Mouse (Mus musculus): ENCODE results near the gene Vtcn1.

The Vtcn1 gene

DNA sequence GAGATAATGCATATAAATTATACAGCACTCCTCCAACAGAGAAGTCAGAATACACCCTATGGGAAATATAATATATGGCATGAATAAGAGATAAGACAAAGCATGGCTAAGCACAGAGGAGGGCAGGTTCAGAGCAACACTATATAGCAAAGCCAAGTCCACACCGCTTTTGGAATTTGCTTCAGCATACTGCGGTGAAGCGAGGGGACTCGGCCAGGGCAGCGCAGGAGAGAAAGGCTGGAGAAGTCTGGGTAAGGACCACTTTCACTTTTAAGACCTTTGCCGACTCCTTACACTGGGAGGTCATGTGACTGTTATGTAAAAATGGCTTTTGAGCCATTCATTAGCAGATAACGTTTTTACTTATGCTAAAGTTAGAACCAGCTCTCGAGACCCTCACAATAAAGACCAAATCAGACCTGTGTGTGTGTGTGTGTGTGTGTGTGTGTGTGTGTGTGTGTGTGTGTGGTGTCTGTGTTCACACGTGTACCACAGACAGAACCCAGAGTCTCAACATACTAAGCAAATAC, 95.4 kb downstream of the Vtcn1 start:
- peak; percentile 27 for DNase-seq (ENCODE audit: low read depth, low spot score)

- DNase-seq (ENCODE audit: low read depth, low spot score) = peak; percentile 99
Observed at GRCm38 (mm10) chr3:100921825-100922505, 96.7 kb downstream of the Vtcn1 start, which contains the start of gene Trim45. TSS of gene Trim45 (plus strand) at chr3:100922202.

GRCm38 (mm10) chr3:100922506-100923375, 97.5 kb downstream of the Vtcn1 start:
- DNase-seq (ENCODE audit: low read depth, low spot score) = no peak

DNA sequence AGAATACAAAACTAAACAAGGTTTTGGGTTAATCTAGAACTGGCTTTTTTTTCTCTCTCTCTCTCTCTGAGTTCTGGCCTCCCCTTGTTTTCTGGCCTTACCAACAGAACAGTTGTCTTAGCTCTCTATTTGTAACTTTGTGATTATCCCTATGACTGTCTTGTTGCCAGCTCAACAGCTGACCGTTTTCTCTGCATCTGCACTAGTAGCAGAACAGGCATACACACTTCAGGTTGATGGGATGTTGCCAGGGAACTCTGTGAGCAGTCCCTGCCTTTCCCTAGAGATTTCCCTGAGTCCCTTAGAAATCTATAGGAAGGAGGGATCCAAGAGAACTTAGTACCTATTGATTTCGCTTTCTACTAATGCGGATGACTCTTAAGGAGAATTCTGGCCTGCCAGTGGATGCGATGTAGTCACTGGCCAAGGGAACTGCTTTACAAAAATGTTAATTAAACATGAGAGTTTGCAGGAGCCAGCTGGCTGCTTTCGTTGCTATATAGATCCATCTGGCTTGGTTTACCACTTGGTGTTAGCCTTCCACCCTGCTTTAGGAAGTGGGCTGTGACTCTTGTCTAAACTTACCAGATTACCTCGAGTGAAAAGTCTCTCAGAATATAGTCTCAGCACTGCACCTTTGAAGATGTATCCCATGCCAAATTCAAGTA, 98.9 kb downstream of the Vtcn1 start:
- DNase-seq (ENCODE audit: low read depth, low spot score) = no peak

DNA sequence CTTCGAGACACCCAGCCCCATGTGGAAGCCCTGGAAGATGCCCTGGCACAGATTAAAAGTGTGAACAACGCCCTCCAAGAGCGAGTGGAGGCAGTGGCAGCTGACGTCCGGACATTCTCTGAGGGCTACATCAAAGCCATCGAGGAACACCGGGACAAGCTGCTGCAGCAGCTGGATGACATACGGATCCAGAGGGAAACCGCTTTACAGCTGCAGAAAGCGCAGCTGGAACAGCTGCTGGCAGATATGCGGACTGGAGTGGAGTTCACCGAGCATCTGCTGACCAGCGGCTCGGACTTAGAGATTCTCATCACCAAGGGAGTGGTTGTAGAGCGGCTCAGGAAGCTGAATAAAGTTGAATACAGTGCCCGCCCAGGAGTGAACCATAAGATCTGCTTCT, 99.9 kb downstream of the Vtcn1 start:
- no peak for DNase-seq (ENCODE audit: low read depth, low spot score)

DNA sequence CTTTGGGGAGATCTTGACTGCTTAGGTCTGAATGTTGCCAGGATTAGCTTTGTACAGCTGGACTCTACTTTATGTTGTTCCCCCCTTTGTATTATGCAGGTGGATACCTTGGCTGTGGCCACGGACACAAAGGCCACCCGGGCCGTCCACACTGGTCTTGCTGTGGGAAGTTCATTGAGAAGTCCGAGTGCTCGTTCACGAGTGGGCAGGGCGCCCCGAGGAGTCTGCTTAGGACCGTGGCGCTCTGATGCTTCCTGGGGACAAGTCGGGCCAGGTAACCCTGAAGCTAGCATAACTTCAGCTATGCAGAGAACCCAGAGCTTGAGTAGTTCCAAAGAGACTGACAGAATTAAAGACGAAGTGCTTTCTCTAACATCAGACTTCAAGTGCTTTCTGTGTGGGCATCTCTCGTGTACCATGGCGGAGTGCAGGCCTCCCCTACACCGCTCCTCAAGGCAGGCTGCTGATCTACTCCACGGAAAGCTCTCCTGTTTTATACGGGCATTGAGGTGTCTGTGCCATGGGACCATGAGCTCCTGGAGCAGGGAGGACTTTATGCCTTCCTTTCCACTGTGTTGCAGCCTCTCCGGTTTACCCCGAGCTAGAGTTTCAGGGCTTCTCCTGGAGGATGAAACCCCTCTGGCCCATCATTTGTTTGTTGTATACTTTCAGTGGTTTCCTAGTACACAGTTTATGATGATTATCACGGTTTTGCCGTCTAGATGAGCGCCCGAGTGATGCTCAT, 106.2 kb downstream of the Vtcn1 start:
- no peak for DNase-seq (ENCODE audit: low read depth, low spot score)

DNA sequence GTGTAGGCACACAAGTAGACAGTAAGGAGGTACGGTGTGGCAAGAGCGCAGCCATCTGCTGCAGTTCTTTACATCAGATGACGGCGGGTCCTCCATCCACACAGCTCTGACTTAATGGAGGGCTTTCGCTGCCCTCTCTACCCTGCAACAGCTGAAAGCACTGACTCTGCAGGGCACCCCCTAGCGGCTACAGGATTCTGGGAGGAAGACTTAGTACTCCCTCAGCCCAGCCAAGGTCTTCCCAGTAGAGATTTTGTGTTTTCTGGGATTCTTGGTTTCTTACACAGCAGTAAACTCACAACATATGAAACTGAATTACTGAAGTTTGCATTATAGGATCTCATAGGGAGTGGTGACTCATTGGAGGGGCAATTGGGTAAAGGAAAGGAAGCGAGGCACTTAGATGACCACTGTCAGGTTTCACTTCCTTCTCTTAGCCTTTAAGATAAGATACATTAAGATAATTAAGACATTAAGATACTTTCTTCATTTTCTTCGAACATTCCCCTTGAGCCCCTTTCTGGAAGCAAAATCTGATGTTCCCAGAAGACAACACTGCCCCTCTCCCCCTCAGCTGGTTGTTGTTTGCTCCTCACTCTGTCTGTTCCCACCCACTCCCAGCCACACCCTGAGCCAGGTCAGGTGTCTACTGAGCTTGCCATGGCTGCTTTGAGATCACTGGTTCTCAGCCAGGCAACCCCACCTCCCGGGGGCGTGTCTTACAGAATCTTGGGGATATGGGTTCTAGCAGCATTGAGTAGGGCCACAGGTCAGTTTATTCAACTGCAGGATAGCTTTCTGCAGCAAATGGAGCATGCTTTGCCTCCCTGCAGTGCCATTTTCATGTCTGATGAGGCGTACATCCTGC, 107.1 kb downstream of the Vtcn1 start:
- DNase-seq (ENCODE audit: low read depth, low spot score) = no peak

GRCm38 (mm10) chr3:100935521-100935920, 110.3 kb downstream of the Vtcn1 start:
- no peak for DNase-seq (ENCODE audit: low read depth, low spot score)

GRCm38 (mm10) chr3:100936201-100936600, 110.9 kb downstream of the Vtcn1 start:
- DNase-seq (ENCODE audit: low read depth, low spot score) = no peak

- DNase-seq (ENCODE audit: low read depth, low spot score) = no peak
Observed at GRCm38 (mm10) chr3:100938211-100938610, 113.0 kb downstream of the Vtcn1 start.

GRCm38 (mm10) chr3:100940496-100941037, 115.3 kb downstream of the Vtcn1 start:
- no peak for DNase-seq (ENCODE audit: low read depth, low spot score)
